ENCODE assay signal across 28 mouse cellular contexts in the genomic region with DNA sequence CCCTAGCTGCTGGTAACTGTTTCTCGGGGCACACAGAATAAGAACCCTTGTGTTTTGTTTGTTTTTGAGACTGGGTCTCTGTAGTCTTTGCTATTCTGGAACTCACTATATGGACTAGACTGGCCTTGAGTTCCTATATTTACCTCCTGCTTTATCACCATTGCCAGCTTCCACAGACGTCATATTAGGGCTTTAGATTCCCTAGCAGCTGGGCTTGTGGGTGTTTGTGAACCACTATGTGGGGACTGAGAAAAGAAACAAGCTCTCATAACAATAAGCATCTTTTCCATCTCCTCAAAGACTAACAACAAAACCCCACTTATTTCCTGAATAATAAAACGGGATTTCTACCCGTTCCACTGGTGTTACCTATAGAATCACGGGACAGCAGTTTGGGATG. TPM values are rescaled to one million over a fixed set of nuclear protein-coding genes. Genes with fewer than 3 reads are reported as not detected.
DNase-seq lines count a peak whose midpoint lies in the region; ATAC-seq lines count a peak whose summit lies in the region.
"Had no signal": no experiment of that assay in that cellular context is flagged by ENCODE, and none has a peak within 500 bp of the region (broad histone marks: within the 10 kb centered on the region; RNA-seq: fewer than 3 reads in every experiment).

No protein-coding gene starts in this region.

- no peaks in the 10 kb centered on the region for H3K27me3 ChIP-seq in forebrain, embryonic 14.5 days (replicated peaks; ENCODE audit: control insufficient read depth, insufficient read depth, low read length)
- H3K27me3 ChIP-seq: CH12.LX; embryonic facial prominence, embryonic 13.5 days; embryonic facial prominence, embryonic 15.5 days; forebrain, embryonic 12.5 days; forebrain, embryonic 15.5 days; Patski had no signal

- peak; percentile 47; the same call in 1 of the 2 replicates for ATAC-seq in frontal cortex, adult (ENCODE audit: low TSS enrichment)
- no peak for ATAC-seq in forebrain, embryonic 14.5 days
- ATAC-seq: activated CD4-positive, CD25-positive, alpha-beta regulatory T cell, adult 4 months; CD4-positive, CD25-positive, alpha-beta regulatory T cell, adult 4 months; forebrain, embryonic 15.5 days; forebrain, postnatal 0 days; Patski had no signal

- no peaks in the 10 kb centered on the region for H3K9me3 ChIP-seq in forebrain, embryonic 14.5 days (replicated peaks; ENCODE audit: control insufficient read depth, low read length)
- H3K9me3 ChIP-seq: embryonic facial prominence, embryonic 13.5 days; embryonic facial prominence, embryonic 15.5 days; forebrain, embryonic 10.5 days; forebrain, embryonic 12.5 days; forebrain, embryonic 15.5 days; G1E had no signal

- WGBS in forebrain, embryonic 14.5 days = 91% methylated on average over 5 of the region's 5 CpGs

- H3K4me1 ChIP-seq in forebrain, embryonic 14.5 days (ENCODE audit: control insufficient read depth, insufficient read depth, low read length) = no peaks in the 10 kb centered on the region
- H3K4me1 ChIP-seq: embryonic facial prominence, embryonic 13.5 days; embryonic facial prominence, embryonic 15.5 days; forebrain, embryonic 10.5 days; forebrain, embryonic 12.5 days; forebrain, embryonic 15.5 days had no signal

- no peak for DNase-seq in frontal cortex, postnatal 10 days (ENCODE audit: low spot score in 2 of 2)
- DNase-seq in right cerebral cortex, adult 18-20 months = peak; percentile 28
- no peak for DNase-seq in right cerebral cortex, postnatal 25 days
- DNase-seq in forebrain, embryonic 14.5 days (ENCODE audit: low spot score) = no peak
- DNase-seq: adrenal gland, adult 8-10 months; adrenal gland, postnatal 14 days; adrenal gland, postnatal 36 days; B cell, adult 2 months; cerebellum, adult 11 months; cerebellum, adult 18-20 months; cerebellum, adult 8-10 months; cerebellum, adult 9-11 months; cerebellum, postnatal 14 days; cerebellum, postnatal 36 days; embryo, embryonic 11 days; forebrain, postnatal 0 days had no signal

- H3K4me3 ChIP-seq in forebrain, embryonic 14.5 days (ENCODE audit: low read depth, low read length) = no peak overlapping the region
- H3K4me3 ChIP-seq: embryonic facial prominence, embryonic 13.5 days; embryonic facial prominence, embryonic 15.5 days; erythroblast, embryonic 14.5 days; forebrain, embryonic 10.5 days; forebrain, embryonic 12.5 days; forebrain, embryonic 15.5 days had no signal

- no peak overlapping the region for H3K9ac ChIP-seq in forebrain, embryonic 14.5 days (ENCODE audit: low read length)
- H3K9ac ChIP-seq: embryonic facial prominence, embryonic 13.5 days; embryonic facial prominence, embryonic 15.5 days; forebrain, embryonic 12.5 days; forebrain, embryonic 15.5 days; forebrain, postnatal 0 days had no signal

- 0 out of 2 replicates have a peak, but pooled peaks cover 10% of the 10 kb centered on the region for H3K36me3 ChIP-seq in forebrain, embryonic 14.5 days (ENCODE audit: control insufficient read depth, insufficient read depth, low read length)
- H3K36me3 ChIP-seq: embryonic facial prominence, embryonic 15.5 days had no signal

- H3K27ac ChIP-seq in forebrain, embryonic 14.5 days (ENCODE audit: low read depth, low read length) = no peak overlapping the region
- H3K27ac ChIP-seq: embryonic facial prominence, embryonic 13.5 days; embryonic facial prominence, embryonic 15.5 days; forebrain, embryonic 10.5 days; forebrain, embryonic 12.5 days; forebrain, embryonic 15.5 days had no signal

- no peak overlapping the region for H3K4me2 ChIP-seq in forebrain, embryonic 14.5 days (ENCODE audit: low read length)
- H3K4me2 ChIP-seq: embryonic facial prominence, embryonic 13.5 days; embryonic facial prominence, embryonic 15.5 days; forebrain, embryonic 12.5 days; forebrain, embryonic 15.5 days had no signal

RNA-seq across cellular contexts. Expression of a gene that starts 8.8 kb away (rescaled TPM):
- polyA plus RNA-seq in forebrain, embryonic 14.5 days (2014; fragmentation: Nextera tagmentation; extraction: Ambion mirVana) = 16.5 and 17.3 TPM in 2 replicates

RNA-seq across cellular contexts. Expression of a gene that starts 31.7 kb away (rescaled TPM):
- polyA plus RNA-seq in forebrain, embryonic 14.5 days (2014; fragmentation: Nextera tagmentation; extraction: Ambion mirVana) = 3.3 and 3.4 TPM in 2 replicates

RNA-seq across cellular contexts. Expression of a gene that starts 31.8 kb away (rescaled TPM):
- 97.5 and 110 TPM in 2 replicates for polyA plus RNA-seq in forebrain, embryonic 14.5 days (2014; fragmentation: Nextera tagmentation; extraction: Ambion mirVana)
